Mouse (Mus musculus) liver, adult 10 weeks (tissue): ENCODE results near the gene Spty2d1. TPM values are rescaled to one million over a fixed set of nuclear protein-coding genes. Genes with fewer than 3 reads are reported as not detected.

Experiments
- polyA plus RNA-seq: library from polyadenylated mRNA; stranded (reverse); fragments of 350-450 nt; fragmentation: Illumina TruSeq; extraction: RNeasy Lipid Tissue Mini Kit (QIAGEN cat#74804); gene quantifications from one replicate; pipeline ENCODE4 v1.2.3, GENCODE M21; 2014; ENCODE audit warnings: low read depth, low replicate concordance

Spty2d1 gene
- 14.2 TPM for polyA plus RNA-seq

GRCm38 (mm10) chr7:47008168-47008993, at the start of gene Spty2d1:
Gene Spty2d1 (minus strand): TSS chr7:47008411.

GRCm38 (mm10) chr7:47050366-47050765, 42.2 kb upstream of the Spty2d1 start, which contains the start of gene Tmem86a:
Gene Tmem86a (plus strand): TSS chr7:47050601.

GRCm38 (mm10) chr7:46983280-46983679, 24.9 kb downstream of the Spty2d1 start, which contains the start of gene Gm9999:
Gene Gm9999 (plus strand): TSS chr7:46983580.

GRCm38 (mm10) chr7:46957831-46958691, 50.1 kb downstream of the Spty2d1 start, which contains the start of gene Uevld:
Gene Uevld (minus strand): TSS chr7:46958527.

Other genes starting within 250 kb of the Spty2d1 start
- 10.3 TPM for gene Hps5, start 212.3 kb downstream of the Spty2d1 start, polyA plus RNA-seq
- gene Gtf2h1, start 212.3 kb downstream of the Spty2d1 start, polyA plus RNA-seq, result 45.7 TPM
- gene Ldha, start 166.9 kb downstream of the Spty2d1 start, polyA plus RNA-seq, result 219 TPM
- gene Ldhc, start 147.2 kb downstream of the Spty2d1 start, polyA plus RNA-seq, result not detected
- gene Tsg101, start 88.4 kb downstream of the Spty2d1 start, polyA plus RNA-seq, result 126 TPM
- 13.9 TPM for gene Uevld, start 49.9 kb downstream of the Spty2d1 start, polyA plus RNA-seq
- not detected for gene Gm9999, start 24.8 kb downstream of the Spty2d1 start, polyA plus RNA-seq
- gene Tmem86a, start 42.2 kb upstream of the Spty2d1 start, polyA plus RNA-seq, result 1.2 TPM
- gene Ptpn5, start 125.3 kb upstream of the Spty2d1 start, polyA plus RNA-seq, result not detected
- not detected for gene Mrgpra6, start 196.5 kb upstream of the Spty2d1 start, polyA plus RNA-seq
- not detected for gene Mrgpra9, start 244.4 kb upstream of the Spty2d1 start, polyA plus RNA-seq